Mouse (Mus musculus) frontal cortex, adult (tissue): Measurements from ENCODE around the gene Tub.

Experiments used
- ATAC-seq: cut with Nextera tagmentation; 2 replicates; pipeline ENCODE4 v1.9.2; 2017; ENCODE audit warnings: mild to moderate bottlenecking, moderate library complexity, mixed read lengths; ENCODE audit not compliant: low TSS enrichment

The Tub gene

GRCm38 (mm10) chr7:109029961-109030465 lies 79.9 kb downstream of the Tub start:
- no peak for ATAC-seq

GRCm38 (mm10) chr7:109031331-109031730 lies 81.2 kb downstream of the Tub start:
- no peak for ATAC-seq

DNA sequence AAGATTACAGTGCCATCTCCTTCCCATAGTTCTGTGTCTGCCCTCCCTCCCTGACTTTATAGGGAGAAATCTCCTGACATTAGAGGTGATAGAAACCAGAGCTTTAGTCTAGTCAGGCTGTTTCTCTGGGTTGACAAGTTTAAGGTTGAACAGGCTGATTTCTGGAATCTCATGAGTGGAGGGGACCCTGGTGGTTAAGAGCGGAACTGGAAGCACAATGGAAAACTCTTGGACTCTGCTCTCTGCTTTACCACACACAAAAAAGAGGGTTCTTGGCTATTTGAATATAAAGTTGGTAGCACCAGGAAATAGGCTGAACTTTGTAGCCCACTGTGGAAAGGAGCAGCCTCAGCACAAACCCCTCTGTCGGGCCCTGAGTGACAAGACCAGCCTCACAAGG lies 81.9 kb downstream of the Tub start:
- ATAC-seq: no peak

- no peak for ATAC-seq
These were observed 88.1 kb downstream of the Tub start for GRCm38 (mm10) chr7:109038121-109038735.

GRCm38 (mm10) chr7:109038987-109039386 lies 88.8 kb downstream of the Tub start:
- ATAC-seq: peak; percentile 35

GRCm38 (mm10) chr7:109039445-109039844 lies 89.3 kb downstream of the Tub start:
- ATAC-seq: peak; percentile 80

- ATAC-seq: no peak
These were observed 95.7 kb downstream of the Tub start for GRCm38 (mm10) chr7:109045876-109046275.

- no peak for ATAC-seq
These were observed 100.7 kb downstream of the Tub start for GRCm38 (mm10) chr7:109050831-109051230.

DNA sequence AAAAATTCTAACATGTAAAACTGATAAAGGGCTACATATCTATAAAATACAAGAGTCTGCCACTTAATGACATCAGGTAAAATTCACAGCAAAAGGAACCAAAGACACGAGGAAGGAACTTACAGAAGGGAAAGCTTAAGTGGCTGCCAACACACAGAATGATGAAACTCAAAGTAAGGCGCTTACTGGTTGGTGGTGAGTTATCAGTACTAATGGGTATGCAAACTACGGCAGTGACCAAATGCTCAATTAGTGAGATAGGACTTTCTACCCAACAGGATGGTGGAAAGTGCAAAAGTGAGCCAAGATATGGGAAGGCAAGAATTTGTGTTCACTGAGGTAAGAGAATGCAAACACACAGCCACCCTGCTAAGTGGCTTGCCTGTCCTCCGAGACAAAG lies 109.4 kb downstream of the Tub start:
- ATAC-seq: no peak

DNA sequence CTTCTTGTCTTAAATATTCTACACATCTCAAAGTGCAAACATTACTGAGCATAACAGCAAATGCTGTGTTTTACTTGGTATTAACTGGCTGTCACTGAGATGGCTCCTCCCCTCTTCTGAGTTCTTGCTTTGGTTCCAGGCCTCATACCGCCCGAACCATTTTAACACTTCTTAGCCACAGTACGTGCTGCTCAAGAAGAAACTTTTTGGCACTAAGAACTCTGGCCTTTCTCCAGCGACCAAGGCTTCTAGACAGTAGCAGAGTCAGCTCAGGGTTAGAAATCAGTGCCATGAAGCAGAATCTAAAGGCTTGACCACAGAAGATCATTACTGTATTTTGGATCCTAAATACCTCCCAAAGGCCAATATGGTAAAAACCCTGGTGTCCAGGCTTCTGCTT lies 119.5 kb downstream of the Tub start:
- ATAC-seq: no peak

DNA sequence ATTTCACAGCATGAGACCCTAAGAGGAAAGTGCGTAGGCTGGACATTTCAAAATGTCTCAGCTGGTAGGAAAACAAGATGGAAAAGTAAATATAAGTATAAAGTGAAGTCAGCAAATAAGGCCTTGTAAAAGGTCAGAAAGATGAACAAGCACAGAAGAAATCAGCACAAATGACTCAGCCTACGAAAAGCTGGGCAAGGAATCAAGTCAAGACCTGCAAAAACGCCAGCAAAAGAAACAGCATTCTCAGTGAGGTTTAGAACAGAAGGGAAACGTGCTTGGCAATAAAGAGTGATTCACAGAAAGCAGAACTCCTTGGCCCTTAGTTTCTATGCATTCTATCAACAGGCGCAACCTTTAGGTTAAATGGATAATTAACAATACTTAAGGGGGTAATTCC lies 122.2 kb downstream of the Tub start:
- ATAC-seq: no peak

- no peak for ATAC-seq
These were observed 132.4 kb downstream of the Tub start for GRCm38 (mm10) chr7:109082269-109083112.

DNA sequence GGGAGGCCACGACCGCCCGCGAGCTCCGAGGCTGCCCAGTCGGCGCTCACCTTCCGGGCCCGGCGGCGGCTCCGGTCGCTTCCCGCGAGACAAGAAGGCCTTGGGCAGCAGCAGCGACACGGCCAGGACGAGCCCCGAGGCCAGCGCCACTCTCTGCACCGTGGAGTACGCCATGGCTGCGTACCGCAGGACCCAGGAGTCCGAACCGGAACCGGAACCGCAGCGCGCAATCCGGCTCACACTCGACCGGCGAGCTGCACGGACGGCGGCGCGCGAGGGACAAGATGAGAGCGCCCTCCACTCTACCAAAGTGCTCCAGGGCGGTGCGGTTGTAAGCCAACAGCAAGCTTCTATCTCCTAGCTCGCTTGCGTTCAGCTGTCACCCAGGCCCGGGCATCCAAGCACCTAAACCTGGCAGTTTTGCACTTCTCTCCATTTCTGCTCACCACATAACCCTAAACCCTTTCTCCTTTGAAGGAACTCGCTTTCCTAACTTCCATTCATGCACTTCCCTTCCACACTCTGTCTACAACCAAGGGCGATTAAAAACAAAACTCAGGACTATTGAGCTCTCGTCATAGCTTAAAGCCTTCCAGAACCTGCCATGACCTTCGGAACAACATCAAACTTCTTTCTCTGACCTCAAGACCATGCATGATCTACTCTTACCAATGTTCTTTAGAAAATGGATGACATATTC lies 133.1 kb downstream of the Tub start, which contains the start of gene Ric3:
TSS of gene Ric3 (minus strand) at position 219 of the 700 bp plus-strand sequence.
- peak; percentile 99 for ATAC-seq

GRCm38 (mm10) chr7:109083813-109084184 lies 133.7 kb downstream of the Tub start:
- ATAC-seq: no peak
